15 mouse cellular contexts compared by ENCODE assay signal in genomic region chr12:104996012-104996728, GRCm38 (mm10). TPM values are rescaled to one million over a fixed set of nuclear protein-coding genes. Genes with fewer than 3 reads are reported as not detected.
DNase-seq lines count a peak whose midpoint lies in the region; ATAC-seq and TF ChIP-seq lines count a peak whose summit lies in the region.
"Had no signal": no experiment of that assay in that cellular context is flagged by ENCODE, and none has a peak within 500 bp of the region (broad histone marks: within the 10 kb centered on the region; RNA-seq: fewer than 3 reads in every experiment).

No protein-coding gene starts in this region.

- peak overlapping the region; percentile 31 for H3K27ac ChIP-seq in liver, embryonic 14.5 days
- H3K27ac ChIP-seq in stomach, postnatal 0 days (replicated peaks) = no peak overlapping the region
- H3K27ac ChIP-seq in forebrain, embryonic 13.5 days = no peak overlapping the region
- no peak overlapping the region for H3K27ac ChIP-seq in cerebellum, adult 2 months (ENCODE audit: insufficient read depth, low read length)
- H3K27ac ChIP-seq: embryonic facial prominence, embryonic 15.5 days; limb, embryonic 15.5 days had no signal

- no peak for TF ChIP-seq POLR2A in cerebellum, adult 2 months (IDR thresholded peaks at IDR 0.05; ENCODE audit: borderline replicate concordance, insufficient read depth, low read length)

- no peaks in the 10 kb centered on the region for H3K36me3 ChIP-seq in liver, embryonic 14.5 days (replicated peaks; ENCODE audit: control insufficient read depth, insufficient read depth, low read depth)
- no peaks in the 10 kb centered on the region for H3K36me3 ChIP-seq in stomach, postnatal 0 days (ENCODE audit: control insufficient read depth, insufficient read depth, low read length)
- H3K36me3 ChIP-seq in forebrain, embryonic 13.5 days (ENCODE audit: poor library complexity, severe bottlenecking) = no peaks in the 10 kb centered on the region
- H3K36me3 ChIP-seq: embryonic facial prominence, embryonic 15.5 days; limb, embryonic 15.5 days had no signal

- whole genome bisulfite sequencing in liver, embryonic 14.5 days (ENCODE audit: insufficient replicate concordance) = 43% methylated on average over 9 of the region's 9 CpGs
- WGBS in stomach, postnatal 0 days = 75% methylated on average over 9 of the region's 9 CpGs
- 85% methylated on average over 9 of the region's 9 CpGs for WGBS in forebrain, embryonic 13.5 days
- WGBS in cerebellum, adult 2 months = 88% methylated on average over 9 of the region's 9 CpGs

- H3K27me3 ChIP-seq in liver, embryonic 14.5 days (ENCODE audit: control insufficient read depth, insufficient read depth, low read length) = no peaks in the 10 kb centered on the region
- H3K27me3 ChIP-seq in stomach, postnatal 0 days (ENCODE audit: control insufficient read depth, insufficient read depth, low read length) = no peaks in the 10 kb centered on the region
- no peaks in the 10 kb centered on the region for H3K27me3 ChIP-seq in forebrain, embryonic 13.5 days
- H3K27me3 ChIP-seq in cerebellum, adult 2 months (ENCODE audit: control insufficient read depth, insufficient read depth, low read length) = no peaks in the 10 kb centered on the region
- H3K27me3 ChIP-seq: embryonic facial prominence, embryonic 15.5 days; limb, embryonic 15.5 days had no signal

- H3K4me1 ChIP-seq in liver, embryonic 14.5 days (replicated peaks; ENCODE audit: control insufficient read depth in 2 of 2, insufficient read depth in 2 of 2, low read length in 1 of 2) = peaks cover 32 to 58% of the 10 kb centered on the region in 2 experiments
- H3K4me1 ChIP-seq in stomach, postnatal 0 days (replicated peaks; ENCODE audit: control insufficient read depth, insufficient read depth) = no peaks in the 10 kb centered on the region
- no peaks in the 10 kb centered on the region for H3K4me1 ChIP-seq in forebrain, embryonic 13.5 days
- no peaks in the 10 kb centered on the region for H3K4me1 ChIP-seq in cerebellum, adult 2 months (ENCODE audit: control insufficient read depth, insufficient read depth, low read length)

- TF ChIP-seq CTCF in liver, embryonic 14.5 days (IDR thresholded peaks at IDR 0.05; ENCODE audit: low read depth) = no peak
- TF ChIP-seq CTCF in stomach, postnatal 0 days (IDR thresholded peaks at IDR 0.05; ENCODE audit: low read depth) = no peak
- no peak for TF ChIP-seq CTCF in cerebellum, adult 2 months (IDR thresholded peaks at IDR 0.05; ENCODE audit: borderline replicate concordance, insufficient read depth, low read depth, low read length)

- H3K9ac ChIP-seq in liver, embryonic 14.5 days (replicated peaks) = no peak overlapping the region
- H3K9ac ChIP-seq in stomach, postnatal 0 days (ENCODE audit: low read length) = no peak overlapping the region
- no peak overlapping the region for H3K9ac ChIP-seq in forebrain, embryonic 13.5 days
- H3K9ac ChIP-seq: embryonic facial prominence, embryonic 15.5 days; limb, embryonic 15.5 days had no signal

- TF ChIP-seq EP300 in liver, embryonic 14.5 days (IDR thresholded peaks at IDR 0.05; ENCODE audit: low read depth) = no peak
- TF ChIP-seq EP300 in stomach, postnatal 0 days (optimal IDR thresholded peaks at IDR 0.05) = no peak

- H3K4me3 ChIP-seq in liver, embryonic 14.5 days (ENCODE audit: insufficient read depth in 1 of 2, low read depth in 2 of 2, low read length in 2 of 2) = no peak overlapping the region
- H3K4me3 ChIP-seq in stomach, postnatal 0 days (ENCODE audit: low read depth, low read length) = no peak overlapping the region
- H3K4me3 ChIP-seq in forebrain, embryonic 13.5 days = no peak overlapping the region
- no peak overlapping the region for H3K4me3 ChIP-seq in cerebellum, adult 2 months (replicated peaks; ENCODE audit: insufficient read depth, low read depth, low read length)
- H3K4me3 ChIP-seq: embryonic facial prominence, embryonic 15.5 days; limb, embryonic 15.5 days had no signal

- H3K9me3 ChIP-seq in liver, embryonic 14.5 days (ENCODE audit: control insufficient read depth, low read length) = no peaks in the 10 kb centered on the region
- no peaks in the 10 kb centered on the region for H3K9me3 ChIP-seq in stomach, postnatal 0 days (ENCODE audit: control insufficient read depth, low read length)
- no peaks in the 10 kb centered on the region for H3K9me3 ChIP-seq in forebrain, embryonic 13.5 days (replicated peaks)
- H3K9me3 ChIP-seq: embryonic facial prominence, embryonic 15.5 days; limb, embryonic 15.5 days had no signal

- no peak overlapping the region for H3K4me2 ChIP-seq in liver, embryonic 14.5 days (ENCODE audit: low read depth)
- H3K4me2 ChIP-seq in stomach, postnatal 0 days (replicated peaks; ENCODE audit: low read depth) = no peak overlapping the region
- H3K4me2 ChIP-seq in forebrain, embryonic 13.5 days = no peak overlapping the region
- H3K4me2 ChIP-seq: embryonic facial prominence, embryonic 15.5 days; limb, embryonic 15.5 days had no signal

- peak; percentile 78 for ATAC-seq in liver, embryonic 14.5 days (ENCODE audit: insufficient read depth)
- ATAC-seq in stomach, postnatal 0 days (ENCODE audit: low FRiP score, low TSS enrichment) = peak; percentile 30
- ATAC-seq in forebrain, embryonic 13.5 days = no peak
- ATAC-seq: forebrain, embryonic 16.5 days had no signal

- peak; percentile 52 for DNase-seq in kidney, adult 9 months
- no peak for DNase-seq in kidney, postnatal 14 days
- peak; percentile 41 for DNase-seq in induced T-regulatory cell, adult 2 months (ENCODE audit: low read depth)
- peak in 1 of 3 experiments; percentile 65 for DNase-seq in liver, embryonic 14.5 days (ENCODE audit: low read depth in 3 of 3, low spot score in 3 of 3)
- DNase-seq in stomach, postnatal 0 days (ENCODE audit: low spot score) = no peak
- DNase-seq in cerebellum, adult 11 months = no peak
- no peak for DNase-seq in cerebellum, adult 2 months
- DNase-seq: adrenal gland, postnatal 25 days; gastrocnemius, postnatal 10 days; right cerebral cortex, postnatal 14 days; thymus, postnatal 25 days had no signal

RNA-seq across cellular contexts. Expression of gene Syne3, which starts 13.4 kb away (rescaled TPM):
- polyA plus RNA-seq in liver, embryonic 14.5 days (2012; rRNA removed) = 1.7 and 2.2 TPM in 2 replicates
- polyA plus RNA-seq in liver, embryonic 14.5 days (2014; fragmentation: Nextera tagmentation; extraction: Ambion mirVana) = 1.6 and 1.7 TPM in 2 replicates
- 0.62 and 0.72 TPM in 2 replicates for polyA plus RNA-seq in stomach, postnatal 0 days (2015; fragmentation: Nextera tagmentation; extraction: Ambion mirVana)
- polyA plus RNA-seq in forebrain, embryonic 13.5 days (2015; fragmentation: Nextera tagmentation; extraction: Ambion mirVana) = 0.12 and 0.16 TPM in 2 replicates
- polyA plus RNA-seq in cerebellum, adult 2 months (2012; rRNA removed) = 1.1 and 1.2 TPM in 2 replicates

RNA-seq across cellular contexts. Expression of gene Glrx5, which starts 36.3 kb away (rescaled TPM):
- polyA plus RNA-seq in liver, embryonic 14.5 days (2012; rRNA removed) = 93.7 and 238 TPM in 2 replicates
- polyA plus RNA-seq in liver, embryonic 14.5 days (2014; fragmentation: Nextera tagmentation; extraction: Ambion mirVana) = 622 and 681 TPM in 2 replicates
- polyA plus RNA-seq in stomach, postnatal 0 days (2015; fragmentation: Nextera tagmentation; extraction: Ambion mirVana) = 125 and 134 TPM in 2 replicates
- polyA plus RNA-seq in forebrain, embryonic 13.5 days (2015; fragmentation: Nextera tagmentation; extraction: Ambion mirVana) = 140 and 148 TPM in 2 replicates
- polyA plus RNA-seq in cerebellum, adult 2 months (2012; rRNA removed) = 85.9 and 101 TPM in 2 replicates

Comparison
In these comparisons a context has a peak if more than half of its experiments do, and no peak if none do; other contexts are left out.
1. DNase-seq: peak in kidney, adult 9 months (single experiment) and induced T-regulatory cell, adult 2 months (single experiment); none in kidney, postnatal 14 days (single experiment), stomach, postnatal 0 days (single experiment), cerebellum, adult 11 months (single experiment) and cerebellum, adult 2 months (0 of 2).